Mouse (Mus musculus): ENCODE data around the gene Zfp385b.

DNA sequence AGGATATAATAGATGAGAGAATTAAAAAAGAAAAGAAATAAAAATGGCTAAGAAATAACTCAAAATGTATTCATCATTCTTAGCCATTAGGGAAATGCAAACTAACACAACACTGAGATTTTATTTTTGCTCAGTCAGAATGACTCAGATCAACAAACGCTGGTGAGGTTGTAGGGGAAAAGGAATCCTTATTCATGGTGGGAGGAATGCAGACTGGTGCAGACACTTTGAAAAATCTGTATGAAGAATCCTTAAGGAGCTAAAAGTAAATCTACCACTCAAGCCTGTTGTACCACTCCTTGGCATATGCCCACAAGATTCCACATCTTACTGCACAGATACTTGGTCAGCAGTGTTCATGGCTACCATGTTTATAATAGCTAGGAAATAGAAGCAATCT is 242.9 kb downstream of the Zfp385b start:
- TF ChIP-seq POLR2AphosphoS2 (IDR thresholded peaks at IDR 0.05; ENCODE audit: insufficient read length, low read depth) (no peak), E2F4 (IDR thresholded peaks at IDR 0.05; ENCODE audit: insufficient read depth) (no peak)
